Mouse (Mus musculus) kidney, adult 2 months (tissue): ENCODE measurements around the gene Ostf1.

Experiments
- CTCF ChIP-seq: fragments of 200-500 bp; conservative IDR thresholded peaks from 2 replicates; pipeline ENCODE4 v1.5.1; 2011; ENCODE audit warnings: low read depth, mild to moderate bottlenecking, control low read depth, low read length, moderate library complexity, mixed read lengths; ENCODE audit not compliant: insufficient read depth, insufficient read length
- POLR2A ChIP-seq: fragments of 200-500 bp; IDR thresholded peaks from one replicate; pipeline ENCODE4 v1.6.1; 2011; ENCODE audit warnings: low read depth, low read length, control low read depth

DNA sequence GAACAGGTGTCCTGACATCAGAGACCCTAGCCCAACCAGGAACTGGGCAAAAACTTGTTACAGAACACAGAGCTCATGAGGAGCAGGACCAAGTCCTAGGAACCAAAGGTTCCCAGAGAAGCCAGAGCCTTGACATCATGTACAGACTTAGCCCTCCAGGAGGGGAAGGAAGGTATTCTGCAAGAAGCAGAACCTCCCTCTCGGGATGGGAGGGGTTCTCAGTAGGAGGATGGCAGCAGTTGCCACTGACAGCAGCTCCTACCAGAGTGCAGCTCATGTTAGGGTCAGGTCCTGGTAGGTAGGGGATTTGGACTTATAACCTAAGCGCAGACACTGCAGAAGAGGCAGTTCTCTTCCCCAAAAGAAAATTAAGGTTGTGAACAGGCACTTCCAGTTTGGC, 7.7 kb downstream of the Ostf1 start:
- TF ChIP-seq CTCF = no peak
- no peak for TF ChIP-seq POLR2A
